Mouse (Mus musculus) limb, embryonic 10.5 days (tissue): ENCODE results near the gene Ncs1. TPM values are rescaled to one million over a fixed set of nuclear protein-coding genes. Genes with fewer than 3 reads are reported as not detected.

ENCODE experiments used
- DNase-seq: peaks from one replicate; pipeline ENCODE4 v3.0.0-alpha.2; 2017; ENCODE audit warnings: low spot score
- H3K27ac ChIP-seq: fragments of 300-500 bp; sonication (generic); 2 replicates; pipeline ENCODE4 v1.5.1; 2016; ENCODE audit warnings: mild to moderate bottlenecking
- H3K27me3 ChIP-seq: fragments of 300-500 bp; sonication (generic); 2 replicates; pipeline ENCODE4 v1.6.1; 2016; ENCODE audit warnings: low read depth, mild to moderate bottlenecking; ENCODE audit not compliant: poor library complexity, severe bottlenecking
- H3K36me3 ChIP-seq: fragments of 300-500 bp; sonication (generic); 2 replicates; pipeline ENCODE4 v1.6.1; 2016; ENCODE audit warnings: mild to moderate bottlenecking, moderate library complexity
- H3K4me1 ChIP-seq: fragments of 300-500 bp; sonication (generic); 2 replicates; pipeline ENCODE4 v1.6.1; 2016
- H3K4me3 ChIP-seq: fragments of 300-500 bp; sonication (generic); 2 replicates; pipeline ENCODE4 v1.5.1; 2016; ENCODE audit warnings: mild to moderate bottlenecking, moderate library complexity
- H3K9me3 ChIP-seq: fragments of 300-500 bp; sonication (generic); replicated peaks from 2 replicates; pipeline ENCODE4 v1.6.1; 2016; ENCODE audit warnings: mild to moderate bottlenecking
- WGBS: fragments of 180-500 bp; shearing (Covaris S2); methylation state at CpG from one replicate; pipeline ENCODE4 v1.1.7; 2016; 5-methylcytosine and 5-hydroxymethylcytosine counted together
- polyA plus RNA-seq: library from polyadenylated mRNA; unstranded; fragments of >200 nt; fragmentation: Nextera tagmentation; extraction: Ambion mirVana; gene quantifications from 2 replicates; pipeline ENCODE4 v1.2.1, GENCODE M21; 2016

Gene Ncs1
- polyA plus RNA-seq, 1 experiment from 2014 or later: 62.0 TPM

DNA sequence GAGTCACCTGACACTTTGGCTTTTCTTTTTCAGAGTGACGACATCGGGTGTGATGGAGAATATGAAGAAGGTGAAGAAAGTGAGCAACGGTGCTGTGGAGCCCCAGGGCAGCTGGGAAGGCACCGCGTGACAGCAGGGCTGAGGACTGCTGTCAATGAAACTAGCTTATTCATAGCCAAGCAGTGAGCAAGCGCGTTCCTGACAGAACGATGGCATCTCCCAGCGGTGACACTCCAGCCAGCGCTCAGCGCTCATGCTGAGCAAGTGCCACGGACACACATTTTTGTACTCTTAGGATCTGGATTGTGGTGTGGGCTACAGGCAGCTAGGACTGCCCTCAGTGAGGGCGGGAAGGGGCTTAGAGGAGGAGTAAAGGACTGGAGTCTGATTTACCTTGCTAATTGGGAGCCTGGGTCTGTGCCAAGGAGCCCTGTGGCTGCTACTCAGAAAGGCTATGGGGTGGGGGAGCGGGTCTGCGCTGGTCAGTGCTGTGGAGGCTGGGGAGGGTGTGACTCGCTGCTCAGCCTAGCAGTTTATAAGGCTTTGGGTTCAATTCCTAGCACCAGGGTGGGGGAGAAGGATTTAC, 31.3 kb upstream of the Ncs1 start:
- Histone ChIP-seq H3K9me3 (no peaks in the 10 kb centered on the region), H3K36me3 (peaks cover 67% of the 10 kb centered on the region), H3K4me1 (no peaks in the 10 kb centered on the region), H3K4me3 (no peak overlapping the region), H3K27ac (no peak overlapping the region), H3K27me3 (no peaks in the 10 kb centered on the region)
- no peak for DNase-seq
- WGBS: 89% methylated on average over 16 of the region's 16 CpGs

- Histone ChIP-seq H3K4me3 (no peak overlapping the region), H3K9me3 (no peaks in the 10 kb centered on the region), H3K36me3 (peaks cover 30% of the 10 kb centered on the region), H3K27me3 (no peaks in the 10 kb centered on the region), H3K4me1 (0 out of 2 replicates have a peak, but pooled peaks cover 2% of the 10 kb centered on the region), H3K27ac (no peak overlapping the region)
- 84% methylated on average over 3 of the region's 3 CpGs for WGBS
- DNase-seq: no peak
These were observed 27.0 kb upstream of the Ncs1 start for GRCm38 (mm10) chr2:31218611-31219010.

GRCm38 (mm10) chr2:31219470-31219869, 26.2 kb upstream of the Ncs1 start:
- no peak overlapping the region for H3K4me3 ChIP-seq
- no peak for DNase-seq
- WGBS: 86% methylated on average over 6 of the region's 6 CpGs
- no peak overlapping the region for H3K27ac ChIP-seq
- H3K9me3 ChIP-seq: no peaks in the 10 kb centered on the region
- no peaks in the 10 kb centered on the region for H3K27me3 ChIP-seq
- H3K4me1 ChIP-seq: 0 out of 2 replicates have a peak, but pooled peaks cover 2% of the 10 kb centered on the region
- peaks cover 21% of the 10 kb centered on the region for H3K36me3 ChIP-seq

DNA sequence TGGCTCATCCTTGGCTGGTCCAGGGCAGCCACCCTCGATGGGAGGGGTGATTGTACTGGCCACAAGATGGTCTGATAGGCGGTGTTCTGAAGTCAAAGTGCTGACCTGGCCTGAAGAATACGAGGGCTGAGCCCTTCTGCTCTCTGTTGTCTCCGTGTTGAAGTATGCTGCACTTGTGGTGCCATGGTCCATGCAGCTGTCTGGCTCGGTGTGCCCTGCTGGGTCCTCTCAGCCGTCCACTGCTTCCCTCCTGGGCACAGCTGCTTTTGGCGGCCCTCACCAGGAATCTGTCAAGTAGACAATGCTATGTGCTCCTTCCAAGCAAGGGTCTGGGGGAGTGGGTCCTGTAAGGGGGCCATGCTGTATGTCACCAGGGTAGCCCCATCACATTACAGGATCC, 24.8 kb upstream of the Ncs1 start:
- no peak for DNase-seq
- Histone ChIP-seq H3K36me3 (peaks cover 8% of the 10 kb centered on the region; the same call in 1 of the 2 replicates), H3K9me3 (no peaks in the 10 kb centered on the region), H3K27me3 (no peaks in the 10 kb centered on the region), H3K27ac (no peak overlapping the region), H3K4me3 (no peak overlapping the region), H3K4me1 (0 out of 2 replicates have a peak, but pooled peaks cover 2% of the 10 kb centered on the region)
- WGBS: 83% methylated on average over 7 of the region's 7 CpGs

GRCm38 (mm10) chr2:31221582-31221981, 24.0 kb upstream of the Ncs1 start:
- 84% methylated on average over 5 of the region's 5 CpGs for WGBS
- no peaks in the 10 kb centered on the region for H3K9me3 ChIP-seq
- H3K27ac ChIP-seq: no peak overlapping the region
- DNase-seq: no peak
- H3K4me3 ChIP-seq: no peak overlapping the region
- no peaks in the 10 kb centered on the region for H3K27me3 ChIP-seq
- H3K4me1 ChIP-seq: 0 out of 2 replicates have a peak, but pooled peaks cover 2% of the 10 kb centered on the region
- 0 out of 2 replicates have a peak, but pooled peaks cover 3% of the 10 kb centered on the region for H3K36me3 ChIP-seq

- Histone ChIP-seq H3K4me1 (no peaks in the 10 kb centered on the region), H3K4me3 (no peak overlapping the region), H3K36me3 (no peaks in the 10 kb centered on the region), H3K9me3 (no peaks in the 10 kb centered on the region), H3K27me3 (no peaks in the 10 kb centered on the region), H3K27ac (no peak overlapping the region)
- WGBS: 50% methylated on average over 1 of the region's 1 CpGs
- no peak for DNase-seq
These were observed 16.8 kb upstream of the Ncs1 start for GRCm38 (mm10) chr2:31228768-31229311.

DNA sequence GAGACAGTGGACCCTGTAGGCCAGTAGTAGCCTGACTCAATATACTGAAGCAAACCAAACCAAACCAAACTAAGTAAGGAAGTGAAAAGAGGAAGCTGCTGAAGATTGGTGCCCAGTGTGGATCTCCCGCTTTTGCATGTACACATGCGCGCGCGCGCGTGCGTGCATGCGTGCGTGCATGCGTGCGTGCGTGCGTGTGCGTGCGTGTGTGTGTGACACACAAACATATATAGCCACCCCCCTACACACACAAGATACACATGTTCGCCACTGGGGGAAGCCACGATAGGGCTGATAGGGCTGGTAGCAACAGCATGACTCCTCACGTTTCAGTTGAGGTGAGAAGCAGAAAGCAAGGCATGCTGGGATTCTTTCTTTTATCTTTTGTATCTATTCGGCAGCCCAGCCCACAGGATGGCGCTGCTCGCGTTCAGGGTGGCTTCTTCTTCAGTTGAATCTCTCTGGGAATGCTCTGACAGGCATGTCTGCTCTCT, 6.4 kb upstream of the Ncs1 start:
- Histone ChIP-seq H3K4me3 (peak overlapping the region; percentile 37), H3K27me3 (peaks cover 35% of the 10 kb centered on the region), H3K4me1 (peaks cover 15% of the 10 kb centered on the region), H3K36me3 (no peaks in the 10 kb centered on the region), H3K27ac (peak overlapping the region; percentile 46; the same call in 1 of the 2 replicates), H3K9me3 (no peaks in the 10 kb centered on the region)
- DNase-seq: no peak
- 36% methylated on average over 23 of the region's 23 CpGs for WGBS

GRCm38 (mm10) chr2:31239833-31240232, 5.8 kb upstream of the Ncs1 start:
- WGBS: 87% methylated on average over 6 of the region's 6 CpGs
- Histone ChIP-seq H3K27me3 (peaks cover 41% of the 10 kb centered on the region), H3K27ac (no peak overlapping the region), H3K4me3 (no peak overlapping the region), H3K36me3 (no peaks in the 10 kb centered on the region), H3K9me3 (no peaks in the 10 kb centered on the region), H3K4me1 (peaks cover 21% of the 10 kb centered on the region)
- DNase-seq: no peak

- peaks cover 45% of the 10 kb centered on the region for H3K27me3 ChIP-seq
- H3K36me3 ChIP-seq: no peaks in the 10 kb centered on the region
- 12% methylated on average over 7 of the region's 7 CpGs for WGBS
- no peak overlapping the region for H3K4me3 ChIP-seq
- H3K9me3 ChIP-seq: no peaks in the 10 kb centered on the region
- peaks cover 36% of the 10 kb centered on the region for H3K4me1 ChIP-seq
- DNase-seq: no peak
- no peak overlapping the region for H3K27ac ChIP-seq
These were observed 4.0 kb upstream of the Ncs1 start for GRCm38 (mm10) chr2:31241639-31242038.

GRCm38 (mm10) chr2:31244216-31244615, 1.4 kb upstream of the Ncs1 start:
- H3K9me3 ChIP-seq: no peaks in the 10 kb centered on the region
- peaks cover 52% of the 10 kb centered on the region for H3K4me1 ChIP-seq
- H3K27ac ChIP-seq: no peak overlapping the region
- DNase-seq: no peak
- 81% methylated on average over 8 of the region's 8 CpGs for WGBS
- H3K27me3 ChIP-seq: peaks cover 45% of the 10 kb centered on the region
- no peak overlapping the region for H3K4me3 ChIP-seq
- H3K36me3 ChIP-seq: peaks cover 18% of the 10 kb centered on the region

DNA sequence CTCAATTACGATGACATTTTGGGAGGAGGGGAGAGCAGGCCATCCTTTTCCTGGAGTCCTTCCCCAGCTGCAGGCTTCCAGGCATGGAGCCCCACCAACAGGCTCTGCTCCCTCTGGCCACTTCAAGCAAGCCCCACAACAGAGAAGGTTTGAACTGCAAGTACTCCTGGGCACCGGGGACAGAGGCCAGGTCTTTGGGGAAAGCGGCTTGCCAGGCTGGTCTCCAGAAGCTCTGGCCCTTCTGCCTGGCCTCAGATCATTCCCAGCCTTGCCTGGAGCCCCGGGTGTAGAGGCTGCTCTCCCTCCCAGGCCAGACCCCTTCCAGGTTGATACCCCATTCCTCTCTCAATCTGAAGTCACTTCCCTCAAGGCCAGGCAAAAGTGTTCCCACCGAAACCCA, 572 bp upstream of the Ncs1 start:
- Histone ChIP-seq H3K9me3 (no peaks in the 10 kb centered on the region), H3K36me3 (peaks cover 27% of the 10 kb centered on the region), H3K4me3 (peak overlapping the region; percentile 92), H3K4me1 (peaks cover 52% of the 10 kb centered on the region), H3K27ac (peak overlapping the region; percentile 98), H3K27me3 (peaks cover 45% of the 10 kb centered on the region)
- DNase-seq: no peak
- WGBS: 10% methylated on average over 5 of the region's 5 CpGs

- DNase-seq: peak; percentile 51
- peaks cover 53% of the 10 kb centered on the region for H3K4me1 ChIP-seq
- peak overlapping the region; percentile 92 for H3K4me3 ChIP-seq
- peaks cover 38% of the 10 kb centered on the region for H3K27me3 ChIP-seq
- H3K9me3 ChIP-seq: no peaks in the 10 kb centered on the region
- H3K27ac ChIP-seq: peak overlapping the region; percentile 98
- under 1% methylated on average over 41 of the region's 41 CpGs for WGBS
- peaks cover 40% of the 10 kb centered on the region for H3K36me3 ChIP-seq
These were observed 788 bp downstream of the Ncs1 start for GRCm38 (mm10) chr2:31246251-31246971.

- DNase-seq: no peak
- Histone ChIP-seq H3K9me3 (no peaks in the 10 kb centered on the region), H3K36me3 (peaks cover 49% of the 10 kb centered on the region), H3K4me3 (no peak overlapping the region), H3K4me1 (peaks cover 43% of the 10 kb centered on the region), H3K27me3 (peaks cover 14% of the 10 kb centered on the region), H3K27ac (no peak overlapping the region)
- WGBS: 94% methylated on average over 6 of the region's 6 CpGs
These were observed 3.2 kb downstream of the Ncs1 start for GRCm38 (mm10) chr2:31248856-31249255.
